Mouse (Mus musculus): Measurements from ENCODE around the gene Ip6k1. TPM values are rescaled to one million over a fixed set of nuclear protein-coding genes. Genes with fewer than 3 reads are reported as not detected.

Ip6k1 gene
- polyA plus RNA-seq, 1 experiment, result 34.4 TPM

DNA sequence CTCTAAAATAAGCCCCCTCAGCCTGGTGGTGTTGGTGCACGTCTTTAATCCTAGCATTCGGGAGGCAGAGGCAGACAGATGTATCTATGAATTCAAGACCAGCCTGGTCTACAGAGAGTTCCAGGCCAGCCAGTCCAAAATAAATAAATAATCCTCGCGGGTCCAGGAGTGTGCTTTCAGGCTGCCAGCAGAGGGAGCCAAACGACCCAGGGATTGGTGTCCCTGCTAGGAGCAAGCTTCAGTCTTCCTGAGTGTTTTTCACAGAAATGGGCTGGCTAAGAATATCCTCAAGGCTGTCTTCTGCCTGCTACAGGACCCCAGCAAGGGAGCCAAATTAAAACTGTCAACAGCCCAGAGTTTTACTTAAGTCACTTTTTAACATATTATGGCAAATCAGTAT is 38.6 kb upstream of the Ip6k1 start:
- TF ChIP-seq POLR2AphosphoS2 (IDR thresholded peaks at IDR 0.05; ENCODE audit: insufficient read length, low read depth) (no peak), E2F4 (IDR thresholded peaks at IDR 0.05; ENCODE audit: insufficient read depth) (no peak), MYOD1 (IDR thresholded peaks at IDR 0.05; ENCODE audit: control insufficient read depth in 1 of 3, insufficient read length in 2 of 3, low read depth in 2 of 3) (no peak), TCF12 (IDR thresholded peaks at IDR 0.05; ENCODE audit: insufficient read depth, poor library complexity, severe bottlenecking) (no peak), POLR2A (IDR thresholded peaks at IDR 0.05; ENCODE audit: insufficient read length, low read depth) (no peak), SRF (IDR thresholded peaks at IDR 0.05; ENCODE audit: control insufficient read depth, insufficient read length, low read depth) (no peak), REST (IDR thresholded peaks at IDR 0.05; ENCODE audit: insufficient read depth, insufficient read length) (no peak), TCF3 (IDR thresholded peaks at IDR 0.05; ENCODE audit: insufficient read length, low read depth) (no peak), USF1 (IDR thresholded peaks at IDR 0.05; ENCODE audit: low read depth) (no peak)
- Histone ChIP-seq H3K4me2 (ENCODE audit: low read depth) (no peak overlapping the region), H3K4me3 (no peak overlapping the region), H3K36me3 (ENCODE audit: control insufficient read depth, insufficient read depth) (no peaks in the 10 kb centered on the region), H3K79me2 (ENCODE audit: control insufficient read depth, insufficient read depth) (no peaks in the 10 kb centered on the region), H3ac (ENCODE audit: control insufficient read depth, insufficient read length) (no peak overlapping the region), H3K27me3 (ENCODE audit: control insufficient read depth, insufficient read depth, insufficient read length) (no peaks in the 10 kb centered on the region)

DNA sequence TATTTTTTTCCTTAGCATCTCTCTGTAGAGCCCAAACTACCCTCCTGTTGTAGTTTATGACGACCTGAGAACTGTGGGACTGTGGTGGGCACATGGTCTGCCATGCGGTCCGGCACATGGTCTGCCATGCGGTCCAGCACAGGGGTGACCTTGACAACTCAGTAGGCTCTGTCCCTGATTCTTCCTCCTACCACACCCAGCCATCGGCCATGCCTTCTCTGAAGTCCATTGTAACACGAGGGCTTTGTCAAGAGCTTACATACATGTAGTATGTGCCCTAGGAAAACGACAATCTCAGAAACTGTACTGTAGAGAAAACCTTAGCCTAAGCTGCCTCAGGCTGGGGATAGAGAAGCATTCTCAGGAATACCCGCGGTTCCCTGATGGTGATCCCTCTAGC is 37.6 kb upstream of the Ip6k1 start:
- Histone ChIP-seq H3K36me3 (ENCODE audit: control insufficient read depth, insufficient read depth) (no peaks in the 10 kb centered on the region), H3K4me2 (ENCODE audit: low read depth) (no peak overlapping the region), H3ac (ENCODE audit: control insufficient read depth, insufficient read length) (no peak overlapping the region), H3K27me3 (ENCODE audit: control insufficient read depth, insufficient read depth, insufficient read length) (no peaks in the 10 kb centered on the region), H3K4me3 (no peak overlapping the region), H3K79me2 (ENCODE audit: control insufficient read depth, insufficient read depth) (no peaks in the 10 kb centered on the region)
- TF ChIP-seq USF1 (IDR thresholded peaks at IDR 0.05; ENCODE audit: low read depth), result no peak
- no peak for TF ChIP-seq MYOG (IDR thresholded peaks at IDR 0.05; ENCODE audit: control insufficient read depth in 1 of 3, insufficient read depth in 1 of 3, insufficient read length in 2 of 3, low read depth in 2 of 3)
- no peak for TF ChIP-seq POLR2AphosphoS2 (IDR thresholded peaks at IDR 0.05; ENCODE audit: insufficient read length, low read depth)
- TF ChIP-seq MYOD1 (IDR thresholded peaks at IDR 0.05; ENCODE audit: control insufficient read depth in 1 of 3, insufficient read length in 2 of 3, low read depth in 2 of 3), result no peak

DNA sequence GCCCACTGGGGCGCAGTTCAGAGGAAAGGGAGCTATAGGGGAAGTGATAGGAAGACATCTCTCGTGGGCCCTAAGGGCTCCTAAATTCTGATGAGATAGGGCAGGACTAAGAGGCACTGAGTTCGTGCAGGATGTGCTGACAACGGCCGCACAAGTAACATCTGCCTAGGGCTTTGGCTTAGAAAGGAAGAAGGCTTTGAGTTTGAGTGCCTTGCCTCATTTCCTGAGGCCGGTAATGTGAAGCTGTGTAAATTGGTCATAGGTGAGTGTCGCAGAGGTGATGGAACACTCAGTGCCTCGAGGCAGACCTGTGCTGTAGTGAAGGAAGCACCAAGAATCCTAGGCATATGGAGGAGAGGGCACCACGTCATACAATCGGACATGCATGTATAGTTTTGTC is 35.6 kb upstream of the Ip6k1 start:
- Histone ChIP-seq H3K4me3 (no peak overlapping the region), H3K27me3 (ENCODE audit: control insufficient read depth, insufficient read depth, insufficient read length) (no peaks in the 10 kb centered on the region), H3K4me2 (ENCODE audit: low read depth) (no peak overlapping the region), H3K79me2 (ENCODE audit: control insufficient read depth, insufficient read depth) (no peaks in the 10 kb centered on the region), H3ac (ENCODE audit: control insufficient read depth, insufficient read length) (no peak overlapping the region), H3K36me3 (ENCODE audit: control insufficient read depth, insufficient read depth) (no peaks in the 10 kb centered on the region)
- TF ChIP-seq E2F4 (IDR thresholded peaks at IDR 0.05; ENCODE audit: insufficient read depth) (no peak), MYOG (IDR thresholded peaks at IDR 0.05; ENCODE audit: control insufficient read depth in 1 of 3, insufficient read depth in 1 of 3, insufficient read length in 2 of 3, low read depth in 2 of 3) (no peak), TCF3 (IDR thresholded peaks at IDR 0.05; ENCODE audit: insufficient read length, low read depth) (no peak), POLR2AphosphoS2 (IDR thresholded peaks at IDR 0.05; ENCODE audit: insufficient read length, low read depth) (no peak), POLR2A (IDR thresholded peaks at IDR 0.05; ENCODE audit: insufficient read length, low read depth) (no peak), CEBPB (IDR thresholded peaks at IDR 0.05; ENCODE audit: insufficient read depth, poor library complexity, severe bottlenecking) (no peak), REST (IDR thresholded peaks at IDR 0.05; ENCODE audit: insufficient read depth, insufficient read length) (no peak), TCF12 (IDR thresholded peaks at IDR 0.05; ENCODE audit: insufficient read depth, poor library complexity, severe bottlenecking) (no peak), MYOD1 (IDR thresholded peaks at IDR 0.05; ENCODE audit: control insufficient read depth in 1 of 3, insufficient read length in 2 of 3, low read depth in 2 of 3) (no peak)

DNA sequence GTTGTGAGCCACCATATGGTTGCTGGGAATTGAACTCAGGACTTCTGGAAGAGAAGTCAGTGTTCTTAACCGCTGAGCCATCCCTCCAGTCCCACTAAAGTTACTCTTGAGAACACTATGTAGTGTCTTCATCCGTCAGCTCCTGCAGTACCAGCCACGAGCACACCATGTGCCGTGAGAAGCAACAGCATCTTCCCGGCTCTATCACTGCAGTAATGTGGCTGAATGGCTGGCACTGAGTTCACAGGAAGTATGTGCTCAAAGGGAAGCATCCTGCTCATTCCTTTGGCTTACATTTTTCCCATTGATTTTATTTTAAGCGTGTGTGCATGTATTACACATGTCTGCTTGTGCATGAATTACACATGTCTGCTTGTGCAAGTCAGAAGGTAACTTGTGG is 34.9 kb upstream of the Ip6k1 start:
- Histone ChIP-seq H3K4me2 (ENCODE audit: low read depth) (no peak overlapping the region), H3K36me3 (ENCODE audit: control insufficient read depth, insufficient read depth) (no peaks in the 10 kb centered on the region), H3K4me3 (no peak overlapping the region), H3ac (ENCODE audit: control insufficient read depth, insufficient read length) (no peak overlapping the region), H3K27me3 (ENCODE audit: control insufficient read depth, insufficient read depth, insufficient read length) (no peaks in the 10 kb centered on the region), H3K79me2 (ENCODE audit: control insufficient read depth, insufficient read depth) (no peaks in the 10 kb centered on the region)
- no peak for TF ChIP-seq CEBPB (IDR thresholded peaks at IDR 0.05; ENCODE audit: insufficient read depth, poor library complexity, severe bottlenecking)
- TF ChIP-seq E2F4 (IDR thresholded peaks at IDR 0.05; ENCODE audit: insufficient read depth), result no peak
- no peak for TF ChIP-seq MYOD1 (IDR thresholded peaks at IDR 0.05; ENCODE audit: control insufficient read depth in 1 of 3, insufficient read length in 2 of 3, low read depth in 2 of 3)
- no peak for TF ChIP-seq MYOG (IDR thresholded peaks at IDR 0.05; ENCODE audit: control insufficient read depth in 1 of 3, insufficient read depth in 1 of 3, insufficient read length in 2 of 3, low read depth in 2 of 3)
- no peak for TF ChIP-seq REST (IDR thresholded peaks at IDR 0.05; ENCODE audit: insufficient read depth, insufficient read length)
- TF ChIP-seq TCF12 (IDR thresholded peaks at IDR 0.05; ENCODE audit: insufficient read depth, poor library complexity, severe bottlenecking), result no peak
- no peak for TF ChIP-seq TCF3 (IDR thresholded peaks at IDR 0.05; ENCODE audit: insufficient read length, low read depth)
- no peak for TF ChIP-seq MAX (IDR thresholded peaks at IDR 0.05; ENCODE audit: low read depth)

DNA sequence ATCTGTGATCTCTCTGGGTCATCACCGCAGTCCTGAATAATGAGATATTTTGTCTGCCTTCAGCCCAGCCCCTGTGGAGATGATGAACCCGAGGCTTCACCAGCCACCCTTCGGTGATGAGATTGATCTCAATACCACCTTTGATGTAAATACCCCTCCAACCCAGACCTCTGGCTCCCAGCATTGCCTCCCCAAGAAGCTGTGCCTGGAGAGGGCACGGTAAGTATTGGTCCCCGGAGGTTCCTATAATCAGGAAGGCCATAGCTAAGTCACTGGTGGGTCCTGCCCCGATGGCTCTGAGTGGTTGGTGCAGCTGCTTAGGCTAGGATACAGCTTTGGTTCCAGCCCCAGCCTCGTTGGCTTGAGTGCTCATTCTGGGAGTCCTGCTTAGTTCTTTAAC is 33.8 kb upstream of the Ip6k1 start:
- TF ChIP-seq POLR2AphosphoS2 (IDR thresholded peaks at IDR 0.05; ENCODE audit: insufficient read length, low read depth) (no peak), SRF (IDR thresholded peaks at IDR 0.05; ENCODE audit: control insufficient read depth, insufficient read length, low read depth) (no peak), TCF12 (IDR thresholded peaks at IDR 0.05; ENCODE audit: insufficient read depth, poor library complexity, severe bottlenecking) (no peak), CEBPB (IDR thresholded peaks at IDR 0.05; ENCODE audit: insufficient read depth, poor library complexity, severe bottlenecking) (no peak), MAX (IDR thresholded peaks at IDR 0.05; ENCODE audit: low read depth) (no peak), REST (IDR thresholded peaks at IDR 0.05; ENCODE audit: insufficient read depth, insufficient read length) (no peak), TCF3 (IDR thresholded peaks at IDR 0.05; ENCODE audit: insufficient read length, low read depth) (no peak), MYOG (IDR thresholded peaks at IDR 0.05; ENCODE audit: control insufficient read depth in 1 of 3, insufficient read depth in 1 of 3, insufficient read length in 2 of 3, low read depth in 2 of 3) (no peak), USF1 (IDR thresholded peaks at IDR 0.05; ENCODE audit: low read depth) (no peak), POLR2A (IDR thresholded peaks at IDR 0.05; ENCODE audit: insufficient read length, low read depth) (no peak), MYOD1 (IDR thresholded peaks at IDR 0.05; ENCODE audit: control insufficient read depth in 1 of 3, insufficient read length in 2 of 3, low read depth in 2 of 3) (no peak), E2F4 (IDR thresholded peaks at IDR 0.05; ENCODE audit: insufficient read depth) (no peak)

More for the DNA sequence above, 33.8 kb upstream of the Ip6k1 start:
- Histone ChIP-seq H3K4me2 (ENCODE audit: low read depth) (no peak overlapping the region), H3ac (ENCODE audit: control insufficient read depth, insufficient read length) (no peak overlapping the region), H3K36me3 (ENCODE audit: control insufficient read depth, insufficient read depth) (no peaks in the 10 kb centered on the region), H3K27me3 (ENCODE audit: control insufficient read depth, insufficient read depth, insufficient read length) (no peaks in the 10 kb centered on the region), H3K79me2 (ENCODE audit: control insufficient read depth, insufficient read depth) (no peaks in the 10 kb centered on the region), H3K4me3 (no peak overlapping the region)

All from myocyte (in vitro differentiated cells).